In the genomic region with DNA sequence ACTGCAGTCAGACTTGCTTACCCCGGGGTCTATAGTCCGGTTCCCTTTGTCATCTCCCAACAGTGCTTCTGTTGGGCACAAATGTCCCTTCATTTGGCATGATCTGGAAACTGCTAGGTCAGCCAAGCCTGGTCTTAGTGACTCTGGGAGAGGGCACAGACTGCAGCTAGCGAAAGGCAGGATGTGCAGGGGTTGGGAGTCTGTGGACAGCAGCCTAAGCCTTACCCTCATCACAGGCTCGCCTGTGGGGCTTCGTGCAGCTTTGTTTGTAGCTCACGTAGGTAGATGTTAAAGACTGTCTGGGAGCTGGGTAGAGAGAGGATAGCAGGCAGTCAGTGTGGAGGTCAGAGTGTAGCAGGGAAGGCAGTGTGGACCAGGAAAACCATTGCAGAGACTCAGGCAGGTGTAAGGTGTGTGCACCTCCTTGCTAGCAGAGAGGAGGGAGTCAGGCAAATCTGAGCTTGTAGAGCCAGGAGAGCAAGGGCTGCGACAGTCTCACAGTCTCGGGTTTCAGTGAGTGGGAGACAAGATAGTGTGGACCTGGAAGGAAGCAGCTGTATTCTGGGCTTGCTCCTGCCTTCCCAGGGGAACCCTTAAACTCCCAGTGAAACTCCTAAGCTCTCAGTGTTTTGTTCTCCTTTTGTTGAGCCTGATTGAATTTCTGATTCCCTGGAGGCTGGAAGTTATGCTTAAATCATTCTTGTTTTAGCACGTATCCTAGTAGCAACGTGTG, we compare ENCODE assay signal across 16 mouse cellular contexts.
DNase-seq lines count a peak whose midpoint lies in the region; ATAC-seq lines count a peak whose summit lies in the region.
"Had no signal": no experiment of that assay in that cellular context is flagged by ENCODE, and none has a peak within 500 bp of the region (broad histone marks: within the 10 kb centered on the region; RNA-seq: fewer than 3 reads in every experiment).

No protein-coding gene starts in this region.

- H3K27me3 ChIP-seq in embryonic facial prominence, embryonic 12.5 days, result no peaks in the 10 kb centered on the region
- no peaks in the 10 kb centered on the region for H3K27me3 ChIP-seq in embryonic facial prominence, embryonic 10.5 days (replicated peaks; ENCODE audit: low read depth, poor library complexity, severe bottlenecking)
- H3K27me3 ChIP-seq in kidney, embryonic 15.5 days, result no peaks in the 10 kb centered on the region
- no peaks in the 10 kb centered on the region for H3K27me3 ChIP-seq in midbrain, embryonic 11.5 days (ENCODE audit: control insufficient read depth, insufficient read depth, low read length)
- H3K27me3 ChIP-seq: forebrain, embryonic 12.5 days; intestine, embryonic 15.5 days; limb, embryonic 15.5 days; neural tube, embryonic 12.5 days had no signal

- no peaks in the 10 kb centered on the region for H3K36me3 ChIP-seq in embryonic facial prominence, embryonic 12.5 days
- no peaks in the 10 kb centered on the region; the same call in 1 of the 2 replicates for H3K36me3 ChIP-seq in embryonic facial prominence, embryonic 10.5 days (replicated peaks)
- H3K36me3 ChIP-seq in kidney, embryonic 15.5 days, result 0 out of 2 replicates have a peak, but pooled peaks cover 8% of the 10 kb centered on the region
- H3K36me3 ChIP-seq in midbrain, embryonic 11.5 days (ENCODE audit: control insufficient read depth, insufficient read depth, low read length), result no peaks in the 10 kb centered on the region
- H3K36me3 ChIP-seq: forebrain, embryonic 12.5 days; intestine, embryonic 15.5 days; limb, embryonic 15.5 days; neural tube, embryonic 12.5 days had no signal

- H3K4me3 ChIP-seq in embryonic facial prominence, embryonic 12.5 days, result no peak overlapping the region
- no peak overlapping the region for H3K4me3 ChIP-seq in embryonic facial prominence, embryonic 10.5 days
- no peak overlapping the region for H3K4me3 ChIP-seq in kidney, embryonic 15.5 days (replicated peaks)
- no peak overlapping the region for H3K4me3 ChIP-seq in midbrain, embryonic 11.5 days (ENCODE audit: low read depth, low read length)
- H3K4me3 ChIP-seq: forebrain, embryonic 12.5 days; intestine, embryonic 15.5 days; limb, embryonic 15.5 days; neural tube, embryonic 12.5 days had no signal

- no peak overlapping the region for H3K27ac ChIP-seq in embryonic facial prominence, embryonic 12.5 days
- H3K27ac ChIP-seq in embryonic facial prominence, embryonic 10.5 days (replicated peaks), result no peak overlapping the region; the same call in 1 of the 2 replicates
- H3K27ac ChIP-seq in kidney, embryonic 15.5 days, result peak overlapping the region; percentile 77
- no peak overlapping the region for H3K27ac ChIP-seq in midbrain, embryonic 11.5 days (ENCODE audit: low read depth, low read length)
- H3K27ac ChIP-seq: forebrain, embryonic 12.5 days; intestine, embryonic 15.5 days; limb, embryonic 15.5 days; neural tube, embryonic 12.5 days had no signal

- H3K4me2 ChIP-seq in embryonic facial prominence, embryonic 12.5 days (replicated peaks), result no peak overlapping the region
- H3K4me2 ChIP-seq in kidney, embryonic 15.5 days, result no peak overlapping the region
- no peak overlapping the region for H3K4me2 ChIP-seq in midbrain, embryonic 11.5 days
- H3K4me2 ChIP-seq: forebrain, embryonic 12.5 days; intestine, embryonic 15.5 days; limb, embryonic 15.5 days; lung, embryonic 14.5 days; neural tube, embryonic 12.5 days had no signal

- ATAC-seq in embryonic facial prominence, embryonic 12.5 days (ENCODE audit: insufficient number of reproducible peaks, insufficient read depth, low FRiP score, low TSS enrichment), result 0 out of 2 replicates have a peak, but pooled peaks have one; percentile 10
- ATAC-seq in kidney, embryonic 15.5 days (replicated peaks; ENCODE audit: low FRiP score), result peak; percentile 77
- ATAC-seq in midbrain, embryonic 11.5 days (ENCODE audit: low FRiP score), result no peak
- ATAC-seq: intestine, embryonic 15.5 days had no signal

- H3K9me3 ChIP-seq in embryonic facial prominence, embryonic 12.5 days, result 0 out of 2 replicates have a peak, but pooled peaks cover 3% of the 10 kb centered on the region
- H3K9me3 ChIP-seq in embryonic facial prominence, embryonic 10.5 days, result peaks cover 4% of the 10 kb centered on the region; the same call in 1 of the 2 replicates
- H3K9me3 ChIP-seq in kidney, embryonic 15.5 days (replicated peaks), result peaks cover 10% of the 10 kb centered on the region
- peaks cover 5% of the 10 kb centered on the region; the same call in 1 of the 2 replicates for H3K9me3 ChIP-seq in midbrain, embryonic 11.5 days (ENCODE audit: control insufficient read depth, low read length)
- H3K9me3 ChIP-seq: intestine, embryonic 15.5 days had no signal

- peaks cover 8% of the 10 kb centered on the region; the same call in 1 of the 2 replicates for H3K4me1 ChIP-seq in embryonic facial prominence, embryonic 12.5 days
- peaks cover 15% of the 10 kb centered on the region for H3K4me1 ChIP-seq in embryonic facial prominence, embryonic 10.5 days
- H3K4me1 ChIP-seq in kidney, embryonic 15.5 days, result peaks cover 30% of the 10 kb centered on the region
- no peaks in the 10 kb centered on the region; the same call in 1 of the 2 replicates for H3K4me1 ChIP-seq in midbrain, embryonic 11.5 days (ENCODE audit: control insufficient read depth, insufficient read depth, low read length)
- H3K4me1 ChIP-seq: forebrain, embryonic 12.5 days; intestine, embryonic 15.5 days; limb, embryonic 15.5 days had no signal

- DNase-seq in embryonic facial prominence, embryonic 10.5 days (ENCODE audit: low spot score), result no peak
- no peak for DNase-seq in kidney, adult 18-20 months
- peak; percentile 50 for DNase-seq in cerebellum, adult 9-10 months
- peak; percentile 85 for DNase-seq in midbrain, embryonic 11.5 days (ENCODE audit: low spot score, missing footprints)
- no peak for DNase-seq in urinary bladder, postnatal 14 days (ENCODE audit: low spot score)
- no peak for DNase-seq in retina, embryonic 14.5 days (ENCODE audit: low spot score)
- DNase-seq: adrenal gland, postnatal 10 days; heart, postnatal 36 days; layer of hippocampus, adult 9-11 months; lung, embryonic 14.5 days had no signal

- H3K9ac ChIP-seq in embryonic facial prominence, embryonic 12.5 days, result no peak overlapping the region
- no peak overlapping the region for H3K9ac ChIP-seq in kidney, embryonic 15.5 days
- no peak overlapping the region for H3K9ac ChIP-seq in midbrain, embryonic 11.5 days (ENCODE audit: low read length)
- H3K9ac ChIP-seq: forebrain, embryonic 12.5 days; intestine, embryonic 15.5 days; limb, embryonic 15.5 days; lung, embryonic 14.5 days; neural tube, embryonic 12.5 days had no signal

- WGBS in embryonic facial prominence, embryonic 12.5 days, result 60% methylated on average over 10 of the region's 10 CpGs
- 62% methylated on average over 10 of the region's 10 CpGs for WGBS in embryonic facial prominence, embryonic 10.5 days
- 43% methylated on average over 10 of the region's 10 CpGs for WGBS in kidney, embryonic 15.5 days
- 62% methylated on average over 10 of the region's 10 CpGs for WGBS in midbrain, embryonic 11.5 days

Comparison
In these comparisons a context has a peak if more than half of its experiments do, and no peak if none do; other contexts are left out.
1. DNase-seq: peak in cerebellum, adult 9-10 months (single experiment) and midbrain, embryonic 11.5 days (single experiment); none in embryonic facial prominence, embryonic 10.5 days (single experiment), kidney, adult 18-20 months (single experiment), urinary bladder, postnatal 14 days (single experiment) and retina, embryonic 14.5 days (single experiment).